Comparison of ENCODE assay signal across 23 mouse cellular contexts in the genomic region with DNA sequence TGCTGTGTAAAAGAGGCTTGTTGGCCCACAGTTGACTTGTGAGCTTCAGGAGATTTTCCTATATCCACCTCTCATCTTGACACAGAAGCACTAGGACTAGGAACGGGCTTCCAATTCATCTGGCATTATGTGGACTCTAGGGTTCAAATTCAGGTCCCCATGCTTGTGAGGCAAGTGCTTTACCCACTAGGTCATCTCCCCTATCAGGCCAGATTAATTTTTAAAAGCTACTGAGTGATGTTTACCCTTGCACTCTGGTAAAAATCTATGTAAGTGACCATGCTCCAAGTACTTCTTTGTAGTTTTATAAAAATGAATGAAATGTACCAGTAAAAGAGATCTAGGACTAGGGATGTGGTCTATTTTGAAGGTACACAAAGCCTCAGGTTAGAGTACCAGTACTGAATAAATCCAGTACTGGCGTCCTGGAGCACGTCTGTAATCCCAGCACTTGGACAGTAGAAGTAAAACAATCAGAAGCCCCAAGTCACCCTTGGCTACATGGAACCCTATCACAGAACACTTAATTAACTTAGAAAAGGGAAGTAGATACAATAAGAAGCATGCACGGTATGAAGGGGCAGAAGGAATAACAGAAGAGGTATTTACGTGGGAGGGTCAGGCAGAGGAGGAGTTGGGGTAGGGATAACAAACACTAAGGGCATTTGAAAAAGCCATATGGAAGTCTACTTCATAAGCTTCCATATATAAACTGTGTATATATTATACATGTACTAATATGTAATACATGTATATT. TPM values are rescaled to one million over a fixed set of nuclear protein-coding genes. Genes with fewer than 3 reads are reported as not detected.
A peak's percentile ranks its signal among the peaks of the same experiment; 100 is the strongest.
DNase-seq lines count a peak whose midpoint lies in the region; ATAC-seq and TF ChIP-seq lines count a peak whose summit lies in the region.
"Had no signal": no experiment of that assay in that cellular context is flagged by ENCODE, and none has a peak within 500 bp of the region (broad histone marks: within the 10 kb centered on the region; RNA-seq: fewer than 3 reads in every experiment).

No protein-coding gene starts in this region.

- H3K9ac ChIP-seq in midbrain, embryonic 11.5 days (ENCODE audit: low read length), result no peak overlapping the region
- no peak overlapping the region for H3K9ac ChIP-seq in midbrain, postnatal 0 days (replicated peaks; ENCODE audit: low read length, poor library complexity, severe bottlenecking)
- no peak overlapping the region for H3K9ac ChIP-seq in hindbrain, embryonic 12.5 days
- H3K9ac ChIP-seq: forebrain, embryonic 13.5 days; forebrain, postnatal 0 days; heart, embryonic 12.5 days; hindbrain, embryonic 13.5 days; intestine, embryonic 15.5 days had no signal

- 77% methylated on average over 5 of the region's 5 CpGs for WGBS in midbrain, embryonic 11.5 days
- WGBS in midbrain, postnatal 0 days, result 78% methylated on average over 5 of the region's 5 CpGs
- 65% methylated on average over 5 of the region's 5 CpGs for WGBS in hindbrain, embryonic 12.5 days

- H3K27me3 ChIP-seq in midbrain, embryonic 11.5 days (ENCODE audit: control insufficient read depth, insufficient read depth, low read length), result no peaks in the 10 kb centered on the region
- H3K27me3 ChIP-seq in midbrain, postnatal 0 days (ENCODE audit: insufficient read depth, low read length), result no peaks in the 10 kb centered on the region
- no peaks in the 10 kb centered on the region for H3K27me3 ChIP-seq in hindbrain, embryonic 12.5 days
- H3K27me3 ChIP-seq: forebrain, embryonic 13.5 days; heart, embryonic 12.5 days; hindbrain, embryonic 13.5 days; intestine, embryonic 15.5 days had no signal

- no peaks in the 10 kb centered on the region for H3K9me3 ChIP-seq in midbrain, embryonic 11.5 days (ENCODE audit: control insufficient read depth, low read length)
- no peaks in the 10 kb centered on the region for H3K9me3 ChIP-seq in midbrain, postnatal 0 days (ENCODE audit: low read length)
- no peaks in the 10 kb centered on the region for H3K9me3 ChIP-seq in hindbrain, embryonic 12.5 days (replicated peaks)
- H3K9me3 ChIP-seq: forebrain, embryonic 10.5 days; forebrain, embryonic 13.5 days; heart, embryonic 12.5 days; hindbrain, embryonic 13.5 days; intestine, embryonic 15.5 days had no signal

- DNase-seq in kidney, adult 9 months, result peak; percentile 56
- DNase-seq in kidney, adult 18-20 months, result no peak
- peak; percentile 65 for DNase-seq in midbrain, embryonic 11.5 days (ENCODE audit: low spot score, missing footprints)
- no peak for DNase-seq in midbrain, postnatal 0 days (ENCODE audit: low spot score)
- peak; percentile 42 for DNase-seq in Muller cell, postnatal 12 days (ENCODE audit: inconsistent ontology term)
- no peak for DNase-seq in cerebellum, adult 18-20 months
- DNase-seq: adrenal gland, adult 2 months; adrenal gland, postnatal 14 days; cerebellum, adult 11 months; cerebellum, adult 8-10 months; cerebellum, postnatal 10 days; cerebellum, postnatal 36 days; forebrain, postnatal 0 days; gastrocnemius, adult 2 months; gastrocnemius, postnatal 14 days; heart, adult 18-20 months had no signal

- no peak overlapping the region for H3K4me2 ChIP-seq in midbrain, embryonic 11.5 days
- H3K4me2 ChIP-seq in midbrain, postnatal 0 days (ENCODE audit: low read depth, low read length, poor library complexity, severe bottlenecking), result no peak overlapping the region
- no peak overlapping the region for H3K4me2 ChIP-seq in hindbrain, embryonic 12.5 days (replicated peaks)
- H3K4me2 ChIP-seq: forebrain, embryonic 13.5 days; heart, embryonic 12.5 days; hindbrain, embryonic 13.5 days; intestine, embryonic 15.5 days had no signal

- no peak overlapping the region for H3K27ac ChIP-seq in midbrain, embryonic 11.5 days (ENCODE audit: low read depth, low read length)
- H3K27ac ChIP-seq in midbrain, postnatal 0 days (ENCODE audit: low read depth, low read length), result no peak overlapping the region
- no peak overlapping the region for H3K27ac ChIP-seq in hindbrain, embryonic 12.5 days
- H3K27ac ChIP-seq: forebrain, embryonic 10.5 days; forebrain, embryonic 13.5 days; gastrocnemius, adult 2 months; hindbrain, embryonic 13.5 days; intestine, embryonic 15.5 days had no signal

- H3K4me1 ChIP-seq in midbrain, embryonic 11.5 days (ENCODE audit: control insufficient read depth, insufficient read depth, low read length), result 0 out of 2 replicates have a peak, but pooled peaks cover 2% of the 10 kb centered on the region
- H3K4me1 ChIP-seq in midbrain, postnatal 0 days (ENCODE audit: insufficient read depth, low read length), result no peaks in the 10 kb centered on the region
- peaks cover 6% of the 10 kb centered on the region; the same call in 1 of the 2 replicates for H3K4me1 ChIP-seq in hindbrain, embryonic 12.5 days
- H3K4me1 ChIP-seq: intestine, embryonic 15.5 days had no signal

- H3K36me3 ChIP-seq in midbrain, embryonic 11.5 days (ENCODE audit: control insufficient read depth, insufficient read depth, low read length), result no peaks in the 10 kb centered on the region
- no peaks in the 10 kb centered on the region for H3K36me3 ChIP-seq in midbrain, postnatal 0 days (ENCODE audit: insufficient read depth, low read length)
- H3K36me3 ChIP-seq in hindbrain, embryonic 12.5 days, result no peaks in the 10 kb centered on the region
- H3K36me3 ChIP-seq: heart, embryonic 12.5 days; hindbrain, embryonic 13.5 days; intestine, embryonic 15.5 days had no signal

- TF ChIP-seq CTCF in midbrain, postnatal 0 days (IDR thresholded peaks at IDR 0.05), result no peak

- no peak for ATAC-seq in midbrain, embryonic 11.5 days (ENCODE audit: low FRiP score)
- no peak for ATAC-seq in midbrain, postnatal 0 days (ENCODE audit: low FRiP score)
- no peak for ATAC-seq in hindbrain, embryonic 12.5 days (ENCODE audit: low FRiP score)
- ATAC-seq: forebrain, embryonic 13.5 days; forebrain, postnatal 0 days; hindbrain, embryonic 16.5 days; intestine, embryonic 15.5 days had no signal

- no peak overlapping the region for H3K4me3 ChIP-seq in midbrain, embryonic 11.5 days (ENCODE audit: low read depth, low read length)
- H3K4me3 ChIP-seq in midbrain, postnatal 0 days (ENCODE audit: low read depth, low read length), result no peak overlapping the region
- H3K4me3 ChIP-seq in hindbrain, embryonic 12.5 days, result no peak overlapping the region
- H3K4me3 ChIP-seq: forebrain, embryonic 10.5 days; forebrain, embryonic 13.5 days; gastrocnemius, adult 2 months; heart, embryonic 12.5 days; hindbrain, embryonic 13.5 days; intestine, embryonic 15.5 days had no signal

RNA-seq across cellular contexts. Expression of a gene that starts 40.9 kb away (rescaled TPM):
- 16.4 and 19.3 TPM in 2 replicates for polyA plus RNA-seq in midbrain, embryonic 11.5 days (2014; fragmentation: Nextera tagmentation; extraction: Ambion mirVana)
- 76.1 and 80.6 TPM in 2 replicates for total RNA-seq in midbrain, postnatal 0 days (2014; rRNA removed)
- 20.5 and 26.9 TPM in 2 replicates for polyA plus RNA-seq in midbrain, postnatal 0 days (2015; fragmentation: Nextera tagmentation; extraction: Ambion mirVana)
- polyA plus RNA-seq in hindbrain, embryonic 12.5 days (2016; fragmentation: Nextera tagmentation; extraction: Ambion mirVana), result 16.9 and 23.1 TPM in 2 replicates

RNA-seq across cellular contexts. Expression of a gene that starts 41.4 kb away (rescaled TPM):
- polyA plus RNA-seq in midbrain, embryonic 11.5 days (2014; fragmentation: Nextera tagmentation; extraction: Ambion mirVana), result 4.5 and 4.7 TPM in 2 replicates
- 0.42 and 0.60 TPM in 2 replicates for total RNA-seq in midbrain, postnatal 0 days (2014; rRNA removed)
- 0.53 and 0.82 TPM in 2 replicates for polyA plus RNA-seq in midbrain, postnatal 0 days (2015; fragmentation: Nextera tagmentation; extraction: Ambion mirVana)
- polyA plus RNA-seq in hindbrain, embryonic 12.5 days (2016; fragmentation: Nextera tagmentation; extraction: Ambion mirVana), result 2.8 and 3.2 TPM in 2 replicates

Comparison
In these comparisons a context has a peak if more than half of its experiments do, and no peak if none do; other contexts are left out.
1. DNase-seq: peak in kidney, adult 9 months (single experiment), midbrain, embryonic 11.5 days (single experiment) and Muller cell, postnatal 12 days (single experiment); none in kidney, adult 18-20 months (single experiment), midbrain, postnatal 0 days (single experiment) and cerebellum, adult 18-20 months (0 of 2).